Mouse (Mus musculus) left cerebral cortex, adult 18-20 months (tissue): ENCODE measurements at regions not wholly inside any gene's neighbourhood (a gene's known extent, or its start where the extent isn't known, plus 50 kb on each side); places are given as distances from the start of the nearest gene placed in this dataset.

Experiments used
- DNase-seq, 2 experiments: peaks; one replicate each; pipeline ENCODE4 v3.0.0; 2021 to 2022; ENCODE audit warnings: low spot score in 2 of 2, mixed read lengths in 1 of 2

DNA sequence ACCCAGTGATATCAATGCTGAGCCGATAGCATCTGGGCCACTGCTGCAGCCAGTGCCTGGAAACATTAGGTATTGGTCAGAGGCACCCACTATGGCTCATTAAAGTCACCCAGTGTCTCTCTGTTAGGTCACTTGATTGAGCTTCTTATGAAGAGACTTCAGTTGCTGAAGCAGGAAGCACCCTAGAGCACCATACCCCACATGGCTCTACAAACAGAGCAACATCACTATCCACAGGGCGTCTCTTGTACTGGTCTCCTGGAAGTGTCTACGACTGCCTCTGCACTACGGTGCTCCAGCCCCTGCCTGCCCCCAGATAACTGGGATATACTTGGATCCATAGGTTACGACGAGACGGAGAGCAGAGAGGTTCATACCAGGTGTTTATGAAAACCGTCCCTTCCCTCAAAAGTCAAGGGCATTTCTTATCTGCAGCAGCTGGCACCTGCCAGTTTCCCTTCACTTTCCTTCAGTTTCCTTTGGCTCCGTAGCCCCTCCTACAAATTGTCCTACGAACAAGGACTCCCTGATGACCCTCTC, 100.6 kb upstream of the Fut8 start:
- DNase-seq = no peak

DNA sequence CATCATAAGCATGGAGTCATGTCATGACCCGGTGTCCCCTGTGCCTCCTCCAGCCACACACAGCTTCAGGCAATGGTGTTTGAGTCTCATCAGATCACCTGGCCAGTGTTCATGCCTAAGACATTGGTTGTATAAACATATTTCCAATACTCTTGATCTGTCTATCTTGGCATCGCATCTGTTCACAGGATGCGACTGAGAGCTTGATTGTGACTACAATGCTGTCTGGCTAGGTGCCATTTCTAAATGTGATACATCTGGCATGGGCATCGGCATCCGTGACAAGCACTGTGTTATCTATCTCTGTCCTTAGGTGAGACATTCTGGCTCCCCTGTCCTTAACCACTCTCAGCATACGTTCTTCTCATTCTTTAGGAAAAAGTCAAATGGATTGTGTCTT, 102.3 kb upstream of the Fut8 start:
- no peak for DNase-seq

DNA sequence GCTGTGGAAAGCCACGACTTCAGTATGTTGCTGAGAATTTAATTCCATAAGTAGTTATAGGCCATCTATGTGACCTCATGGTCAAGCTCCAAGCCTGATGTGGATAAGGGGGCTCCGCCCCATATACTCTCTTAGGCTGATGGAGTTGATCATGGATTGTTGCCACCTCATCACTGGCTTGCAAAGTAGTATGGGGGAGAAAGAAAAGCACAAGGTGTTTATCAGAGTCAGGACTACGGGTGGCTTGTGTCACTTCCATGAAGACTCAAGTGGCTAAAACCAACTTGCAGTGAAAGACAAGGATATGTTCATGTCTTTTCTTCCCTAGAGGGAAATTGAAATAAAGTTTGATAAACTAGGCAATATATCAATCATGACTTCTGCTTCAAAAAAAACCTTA, 102.9 kb upstream of the Fut8 start:
- no peak for DNase-seq

DNA sequence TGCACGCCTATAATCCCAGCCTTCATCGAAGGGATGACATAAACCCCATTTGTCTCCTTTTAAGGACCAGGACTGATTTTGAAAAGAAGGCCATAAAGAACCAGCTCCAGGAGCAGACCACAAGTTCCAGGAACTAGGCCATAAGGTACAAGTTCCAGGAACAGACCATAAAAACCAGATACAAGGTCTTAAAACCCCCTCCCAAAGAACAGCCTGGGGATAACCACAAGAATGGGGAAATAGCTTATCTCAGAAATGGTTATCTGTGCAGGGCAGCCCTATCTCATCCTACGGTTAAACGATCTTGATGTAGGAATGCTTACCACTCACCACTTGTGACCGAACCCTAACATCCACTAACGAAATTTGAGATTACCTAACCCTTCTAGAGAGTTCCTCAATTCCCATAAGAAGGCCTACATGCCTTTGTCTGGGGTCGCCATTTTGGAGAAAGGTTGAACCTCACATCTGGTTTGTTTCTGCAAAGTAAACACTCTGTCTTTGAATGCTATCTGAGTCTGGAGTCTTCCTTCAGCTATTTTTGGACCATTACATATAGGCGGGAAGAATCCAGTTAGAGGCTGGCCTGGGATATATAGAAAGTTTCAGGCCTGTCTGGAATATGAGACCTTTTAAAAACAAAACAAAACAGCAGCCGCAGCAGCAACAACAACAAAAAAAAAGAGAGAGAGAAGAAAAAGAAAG, 103.5 kb upstream of the Fut8 start:
- DNase-seq = no peak

DNA sequence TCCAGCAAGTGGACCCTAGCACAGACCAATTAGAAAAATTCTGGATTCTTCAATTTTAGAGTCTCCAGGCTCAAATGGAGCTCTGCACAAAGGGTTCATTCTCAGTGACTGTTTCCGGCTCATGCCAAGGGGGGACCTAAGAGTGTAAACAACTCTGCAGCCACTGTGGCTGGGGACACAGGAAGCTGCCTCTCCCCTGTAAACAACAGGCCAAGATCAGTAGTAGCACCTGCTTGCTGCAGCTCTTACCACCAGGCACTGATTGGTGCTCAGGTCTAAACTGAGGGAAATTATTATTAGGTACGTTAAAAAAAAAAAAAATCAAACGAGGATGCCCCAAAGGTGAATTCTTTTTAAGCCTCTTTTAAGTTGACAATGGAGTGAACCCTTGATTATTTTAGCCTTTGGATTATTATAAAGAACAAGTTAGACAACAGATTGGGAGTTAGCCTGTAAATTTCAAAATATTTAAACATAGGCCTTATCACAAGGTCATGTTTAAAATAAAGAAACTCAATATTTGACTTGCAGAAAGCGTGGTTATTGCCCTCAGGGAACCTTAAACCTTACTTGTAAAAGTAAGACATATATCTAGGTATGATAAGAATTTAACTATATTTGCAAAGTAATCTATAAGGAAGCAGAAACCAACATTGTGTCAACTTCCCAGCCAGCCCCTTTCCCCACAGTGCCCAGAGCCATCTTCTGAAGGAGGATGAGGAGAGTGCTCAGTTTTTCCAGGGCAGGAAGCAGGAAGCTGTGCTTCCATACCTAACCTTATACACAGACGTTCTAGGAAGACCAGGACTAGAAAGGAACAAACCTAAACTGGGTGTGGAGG, 104.2 kb upstream of the Fut8 start:
- no peak for DNase-seq

DNA sequence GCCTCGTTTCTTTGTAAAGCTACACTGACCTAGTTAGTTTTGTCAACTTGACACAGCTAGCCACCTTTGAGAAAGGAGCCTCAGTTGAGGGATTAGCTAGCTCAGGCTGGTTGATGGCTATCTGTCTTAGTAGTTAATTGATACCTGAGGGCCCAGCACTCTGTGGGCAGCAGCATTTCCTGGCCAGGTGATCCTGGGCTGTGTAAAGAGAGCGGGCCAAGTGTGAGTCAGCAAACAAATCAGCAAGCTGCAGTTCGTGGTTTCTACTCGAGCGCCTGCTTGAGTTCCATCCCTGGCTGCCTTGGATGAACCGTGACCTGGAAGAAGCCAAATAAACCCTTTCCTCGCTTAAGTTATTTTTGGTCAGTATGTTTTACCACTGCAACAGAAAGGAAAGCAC, 106.6 kb upstream of the Fut8 start:
- no peak for DNase-seq

DNA sequence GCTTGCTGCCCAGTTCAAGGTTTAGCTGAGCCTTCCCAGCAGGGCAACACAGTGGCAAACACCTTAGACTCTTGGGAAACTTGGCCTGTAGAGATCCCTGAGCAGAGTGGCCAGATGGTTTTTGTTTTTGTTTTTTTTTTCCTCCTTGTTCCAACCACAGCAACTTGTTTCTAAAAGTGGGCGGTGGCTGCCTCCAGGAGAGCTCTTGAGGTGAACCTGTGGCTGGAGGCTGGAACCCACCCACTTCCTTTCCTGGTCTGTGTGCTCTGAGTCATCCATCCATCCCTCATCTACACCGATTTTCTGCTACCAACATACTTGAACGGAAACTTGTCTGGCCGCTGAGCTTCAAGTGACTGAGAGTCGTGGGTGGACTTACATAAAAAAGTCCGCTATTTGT, 107.4 kb upstream of the Fut8 start:
- DNase-seq = peak; percentile 5 to 21

DNA sequence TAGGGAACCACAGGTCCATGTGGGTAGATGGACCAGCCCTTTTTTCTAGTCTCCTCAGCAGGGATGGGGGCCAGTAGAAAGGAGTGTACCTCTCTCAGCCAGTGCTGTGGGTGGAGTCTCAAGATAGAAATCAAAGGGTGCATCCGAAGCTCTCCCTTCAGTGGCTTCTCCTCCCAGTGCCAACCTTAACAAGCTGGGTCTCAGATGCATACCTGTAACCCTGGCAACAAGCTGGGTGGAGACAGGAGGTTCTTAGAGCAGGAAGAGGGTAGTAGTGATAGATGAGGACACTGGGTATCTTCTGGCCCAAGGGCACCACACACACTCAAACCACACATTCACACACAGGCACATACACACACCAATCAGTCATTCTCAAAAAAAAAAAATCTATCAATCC, 113.7 kb upstream of the Fut8 start:
- no peak for DNase-seq

DNA sequence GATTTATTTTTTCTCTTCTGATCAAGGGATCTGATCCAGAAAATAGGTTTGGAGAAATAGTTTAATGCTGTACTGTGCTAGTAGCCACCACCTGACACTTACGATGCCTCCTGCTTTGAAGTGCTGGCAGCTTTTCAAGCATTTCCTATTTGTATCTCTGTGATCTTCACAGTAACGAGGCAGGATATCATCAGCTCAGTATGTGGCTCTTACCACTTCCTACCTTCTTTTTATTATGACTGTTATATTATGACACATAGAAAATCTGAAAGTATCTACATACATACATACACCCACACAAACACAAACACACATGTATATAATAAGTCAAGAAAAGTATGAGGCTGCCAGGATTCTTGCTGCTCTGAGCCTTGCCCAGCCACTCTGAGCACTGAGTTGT, 124.4 kb upstream of the Fut8 start:
- no peak for DNase-seq

DNA sequence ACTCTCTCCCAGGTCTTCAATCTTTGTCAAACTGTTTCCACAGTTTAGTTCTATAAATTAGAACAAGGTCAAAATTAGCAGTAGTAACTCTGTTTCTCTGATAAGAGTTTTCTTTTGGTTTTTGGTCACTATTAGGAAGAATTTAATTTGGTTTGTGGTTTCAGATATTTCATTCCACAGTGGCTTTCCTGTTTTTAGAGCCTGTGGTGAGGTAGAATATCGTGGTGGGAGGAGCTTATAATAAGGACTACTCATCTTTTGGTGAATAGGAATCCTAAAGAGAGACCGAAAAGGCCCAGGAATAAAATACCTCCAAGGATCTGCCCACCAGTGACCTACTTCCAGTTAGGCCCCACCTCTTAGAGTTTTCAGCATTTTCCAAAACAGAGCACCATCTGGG, 125.8 kb upstream of the Fut8 start:
- DNase-seq = no peak

DNA sequence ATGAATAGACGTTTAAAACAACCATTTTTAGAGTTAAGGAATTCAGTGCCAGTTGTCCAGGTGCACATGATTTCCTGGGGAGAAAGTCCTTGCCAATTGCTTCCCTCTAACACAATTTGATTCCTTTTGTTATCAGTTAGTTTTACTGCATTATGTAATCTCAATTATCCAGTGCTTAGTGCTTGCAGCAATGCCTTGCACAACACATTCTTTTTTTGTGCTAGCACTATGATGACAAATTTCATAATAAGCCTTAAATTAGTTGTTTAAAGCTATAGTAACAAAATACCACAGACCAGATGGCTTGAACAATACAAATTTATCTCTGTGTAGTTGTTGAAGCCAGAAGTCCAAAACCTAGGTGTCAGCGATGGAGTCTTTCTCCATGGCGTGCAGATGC, 130.7 kb upstream of the Fut8 start:
- DNase-seq = no peak

DNA sequence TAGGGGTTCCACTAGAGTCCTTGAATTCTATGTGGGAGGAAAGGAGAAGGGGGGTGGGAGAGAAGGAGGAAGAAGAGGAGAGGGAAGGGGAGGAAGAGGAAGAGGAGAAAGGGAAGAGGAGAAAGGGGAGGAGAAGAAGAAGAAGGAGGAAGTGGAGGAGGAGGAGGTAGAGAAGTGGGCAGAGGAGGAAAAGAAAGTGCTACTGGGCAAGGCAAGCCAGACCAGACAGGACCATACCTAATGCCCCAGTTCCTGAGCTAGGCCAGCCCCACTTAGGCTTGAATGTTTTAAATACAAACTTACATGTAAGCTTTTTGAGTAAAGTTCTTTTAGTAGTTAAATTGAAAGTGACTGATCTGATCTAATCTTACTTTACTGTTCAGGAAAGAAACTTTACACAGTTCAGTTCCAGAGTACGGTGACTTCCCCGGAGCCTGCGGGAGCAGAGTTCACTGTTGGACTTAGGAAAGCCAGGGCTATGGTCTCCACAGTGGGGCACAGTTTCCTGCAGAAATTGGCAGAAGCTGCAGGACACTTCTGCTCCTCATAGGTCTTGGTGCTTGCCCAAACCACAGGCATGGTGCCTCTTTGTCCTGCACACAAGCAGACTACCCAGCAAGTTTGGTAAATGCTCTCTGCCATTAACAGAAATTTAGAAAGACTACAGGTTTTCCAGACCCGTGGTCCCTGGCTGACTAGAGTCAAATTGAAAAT, 131.9 kb upstream of the Fut8 start:
- no peak for DNase-seq

DNA sequence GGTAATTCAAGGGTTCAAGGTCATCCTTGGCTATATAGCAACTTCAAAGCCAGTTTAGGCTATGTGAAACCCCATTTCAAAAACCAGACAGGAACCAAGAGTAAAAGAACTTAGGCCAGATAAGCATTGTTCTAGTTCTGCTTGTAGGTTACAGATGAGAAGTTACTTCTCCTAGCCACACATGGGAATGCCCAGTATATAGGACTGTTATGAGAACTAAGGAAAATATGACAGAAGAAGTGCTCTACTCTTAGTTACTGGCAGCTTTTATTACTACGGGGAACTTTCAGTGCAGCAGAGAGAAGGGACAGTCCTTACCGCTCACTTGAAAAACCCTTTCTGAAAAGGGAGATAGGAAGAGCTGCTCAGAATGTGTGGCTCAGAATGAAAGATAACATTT, 137.4 kb upstream of the Fut8 start:
- no peak for DNase-seq

DNA sequence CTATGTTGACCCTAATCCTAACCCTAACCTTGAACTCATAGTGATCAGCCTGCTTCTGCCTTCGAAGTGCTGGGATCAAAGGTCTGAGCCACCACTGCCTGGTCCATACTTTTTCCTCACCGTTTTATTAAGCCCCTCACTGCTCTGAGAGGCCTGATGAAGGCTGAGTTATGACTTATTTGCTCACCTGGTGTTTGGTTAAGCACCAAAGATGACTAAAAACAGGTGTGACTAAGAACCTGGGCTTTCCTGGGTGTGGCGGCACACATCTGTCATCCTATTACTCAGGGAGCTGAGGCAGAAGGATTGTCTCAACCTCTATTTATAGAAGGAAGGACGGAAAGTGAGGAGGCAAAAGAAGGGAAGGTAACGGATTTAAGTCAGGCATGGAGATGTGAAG, 137.5 kb upstream of the Max start:
- DNase-seq = no peak

DNA sequence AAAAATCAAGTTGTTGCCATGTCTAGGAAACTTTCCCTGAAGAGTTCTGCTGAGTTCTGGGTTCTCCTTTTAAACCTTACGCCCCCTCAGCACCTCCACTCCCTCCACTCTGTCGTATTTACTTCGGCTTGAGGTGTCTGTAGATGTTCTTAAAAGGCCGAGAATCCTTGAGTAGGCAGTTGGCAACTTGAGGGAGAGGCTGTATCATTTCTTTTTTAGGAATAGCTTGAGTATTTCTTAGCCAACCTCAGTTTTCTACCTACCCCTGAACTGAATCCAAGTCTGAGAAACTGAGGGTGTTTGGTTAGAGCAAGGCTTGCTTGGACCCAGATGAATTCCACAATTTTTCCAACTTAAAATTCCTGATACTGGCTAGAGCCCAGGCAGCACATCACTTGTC, 136.8 kb upstream of the Max start:
- peak; percentile 39 to 49 for DNase-seq

DNA sequence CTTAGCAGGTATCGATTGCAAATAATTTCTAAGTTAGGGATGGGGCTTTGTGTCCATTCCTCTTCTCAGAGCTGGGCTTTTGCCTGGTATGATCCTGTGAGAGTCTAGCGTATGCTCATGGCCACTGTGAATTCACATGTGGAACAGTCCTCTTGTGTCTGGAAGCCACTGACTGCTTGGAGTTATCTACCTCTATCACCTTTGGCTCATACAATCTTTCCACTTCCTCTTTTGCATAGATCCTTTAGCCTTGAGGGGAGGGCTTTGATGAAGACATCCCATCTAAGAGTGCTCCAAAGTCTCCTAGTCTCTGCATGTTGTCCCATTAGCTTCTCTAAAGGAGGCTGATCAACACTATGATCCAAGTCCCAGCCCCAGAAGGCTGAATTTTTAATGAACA, 135.8 kb upstream of the Max start:
- DNase-seq = no peak

DNA sequence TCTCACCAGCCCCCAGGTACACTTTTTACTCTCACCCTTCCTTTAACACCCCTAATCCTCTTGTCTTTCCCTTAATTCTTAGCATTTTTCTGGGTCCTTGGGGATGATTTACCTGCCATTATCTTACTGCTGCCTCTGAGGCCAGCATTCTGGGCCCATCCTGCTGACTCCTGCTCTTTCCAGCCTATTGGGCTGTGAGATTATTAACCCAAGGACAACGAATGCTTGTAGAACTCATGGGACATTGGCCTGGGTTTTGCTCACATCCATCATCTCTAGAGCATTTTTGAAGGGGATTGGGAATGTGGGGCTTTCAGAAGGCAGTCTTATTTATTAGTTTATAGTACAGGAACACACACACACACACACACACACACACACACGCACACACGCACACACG, 134.5 kb upstream of the Max start:
- no peak for DNase-seq

DNA sequence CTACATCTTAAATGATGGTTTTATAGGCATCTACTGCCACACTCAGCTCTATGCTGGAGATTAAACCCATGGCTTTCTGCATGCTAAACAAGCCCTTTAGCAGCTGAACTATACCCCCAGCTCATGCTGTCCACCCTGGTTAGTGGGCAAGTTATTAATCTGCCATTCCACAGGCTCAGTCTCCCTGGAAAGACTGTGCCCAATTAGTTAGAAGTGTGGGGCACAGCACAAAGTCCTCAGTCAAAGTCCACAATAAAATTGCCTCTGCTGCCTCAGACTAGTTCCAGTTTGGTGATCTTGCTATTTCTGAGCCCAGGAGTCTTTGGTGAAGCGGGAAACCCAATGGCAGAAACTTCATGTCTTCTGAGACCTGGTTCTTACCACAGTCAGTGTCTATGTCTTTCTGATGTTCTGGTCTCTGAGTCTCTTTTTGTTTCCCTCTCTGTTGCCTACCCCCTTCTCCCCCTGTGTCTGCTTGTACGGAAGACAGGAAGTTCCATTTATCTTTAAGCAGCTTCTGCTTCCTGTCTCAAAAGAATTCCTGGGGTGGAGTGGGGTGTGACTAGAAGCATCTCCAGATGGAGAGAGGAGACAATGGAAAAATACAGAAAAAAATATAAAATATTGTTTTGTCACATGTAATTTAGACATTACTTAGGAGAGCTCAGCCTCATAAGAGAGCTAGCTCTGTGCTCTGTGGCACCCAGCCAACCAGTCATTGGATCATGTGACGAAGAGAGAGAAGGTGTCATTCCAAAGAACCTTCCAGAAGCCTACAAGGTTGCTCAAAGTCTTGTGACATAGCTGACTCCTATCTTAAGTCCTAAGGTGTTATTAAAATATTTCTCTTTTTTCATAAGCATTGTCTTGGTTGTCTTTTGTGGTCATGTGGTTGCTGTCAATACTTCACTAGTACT, 133.3 kb upstream of the Max start:
- no peak for DNase-seq

DNA sequence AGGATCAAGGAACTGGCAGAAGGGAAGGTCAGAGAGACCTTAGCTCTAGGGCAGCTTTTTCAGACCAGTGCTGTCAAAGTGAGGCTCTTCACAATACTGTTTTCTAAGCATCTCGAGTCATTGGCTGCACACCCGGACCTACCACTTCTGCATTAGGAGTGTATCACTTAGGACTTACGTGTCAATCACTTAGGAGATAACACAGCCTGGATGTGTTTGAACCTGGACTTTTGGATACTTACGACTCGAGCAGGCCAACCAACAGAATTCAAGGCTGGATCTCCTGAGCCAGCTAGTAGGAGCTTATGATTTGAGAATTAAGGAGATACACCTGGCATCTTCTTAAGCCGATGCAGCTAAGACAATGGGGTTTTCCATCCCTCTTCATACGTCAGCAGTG, 132.2 kb upstream of the Max start:
- no peak for DNase-seq

DNA sequence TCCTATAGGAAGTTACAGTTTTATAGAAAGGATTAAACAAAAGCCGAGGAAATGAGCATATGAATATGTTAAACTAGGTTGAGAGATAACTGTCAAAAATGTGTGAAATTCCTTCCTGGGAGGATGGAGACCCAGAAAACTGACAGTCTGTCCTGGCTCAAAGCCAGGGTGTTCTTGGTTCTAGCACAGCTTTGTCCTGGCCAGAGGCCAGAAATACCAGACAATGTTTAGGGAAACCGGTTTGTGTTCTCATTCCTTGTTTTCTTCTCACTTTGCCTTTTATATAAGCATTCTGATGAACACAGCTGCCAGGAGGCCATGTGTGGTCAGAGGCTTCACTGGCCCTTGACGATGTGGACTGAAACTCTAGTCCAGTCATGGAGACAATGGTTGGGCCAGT, 130.7 kb upstream of the Max start:
- peak; percentile 8 to 16 for DNase-seq

DNA sequence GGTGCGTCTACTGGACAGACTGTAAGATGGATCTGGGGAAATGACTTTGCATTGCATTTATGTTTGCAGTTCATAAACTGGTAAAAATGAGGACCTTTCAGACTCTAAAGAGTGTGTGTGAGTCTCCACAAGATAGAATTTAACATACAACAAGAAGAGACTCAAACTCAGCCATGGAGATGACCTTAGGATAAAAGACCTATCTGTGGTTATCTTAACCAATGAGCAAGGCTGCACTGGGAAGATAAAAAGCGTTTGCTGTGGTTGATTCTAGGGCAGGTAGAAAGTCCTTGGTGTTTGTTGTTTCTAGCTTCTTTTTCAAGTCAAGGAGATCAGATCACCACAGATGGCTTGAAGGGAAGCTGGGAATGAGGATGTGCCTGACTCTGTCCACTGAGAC, 130.1 kb upstream of the Max start:
- DNase-seq = no peak
